Mouse (Mus musculus) kidney, postnatal 0 days (tissue): ENCODE results near the gene Farp2. TPM values are rescaled to one million over a fixed set of nuclear protein-coding genes. Genes with fewer than 3 reads are reported as not detected.
A peak's percentile ranks its signal among the peaks of the same experiment; 100 is the strongest.

ENCODE experiments used
- ATAC-seq: fragments of 200-750 bp; cut with Nextera tagmentation; replicated peaks from 2 replicates; pipeline ENCODE4 v1.8.0; 2017; ENCODE audit warnings: low read depth, moderate number of reproducible peaks, moderate TSS enrichment, moderate library complexity; ENCODE audit not compliant: low FRiP score
- DNase-seq: peaks from one replicate; pipeline ENCODE4 v3.0.0-alpha.2; 2016; ENCODE audit warnings: low spot score
- H3K27ac ChIP-seq: fragments of 300-500 bp; sonication (generic); 2 replicates; pipeline ENCODE4 v1.5.1; 2014; ENCODE audit warnings: mild to moderate bottlenecking
- H3K27me3 ChIP-seq: fragments of 300-500 bp; sonication (generic); 2 replicates; pipeline ENCODE4 v1.6.1; 2014; ENCODE audit warnings: low read length, mixed read lengths; ENCODE audit not compliant: insufficient read depth
- H3K36me3 ChIP-seq: fragments of 300-500 bp; sonication (generic); 2 replicates; pipeline ENCODE4 v1.6.1; 2014; ENCODE audit warnings: low read length, mixed read lengths; ENCODE audit not compliant: insufficient read depth
- H3K4me1 ChIP-seq: fragments of 300-500 bp; sonication (generic); replicated peaks from 2 replicates; pipeline ENCODE4 v1.6.1; 2014; ENCODE audit warnings: antibody characterized with exemption, low read length, mixed read lengths; ENCODE audit not compliant: insufficient read depth
- H3K4me2 ChIP-seq: fragments of 300-500 bp; sonication (generic); 2 replicates; pipeline ENCODE4 v1.6.1; 2014; ENCODE audit warnings: mild to moderate bottlenecking, low read length, moderate library complexity, mixed read lengths
- H3K4me3 ChIP-seq: fragments of 300-500 bp; sonication (generic); replicated peaks from 2 replicates; pipeline ENCODE4 v1.5.1; 2014; ENCODE audit warnings: low read depth, low read length
- H3K9ac ChIP-seq: fragments of 300-500 bp; sonication (generic); 2 replicates; pipeline ENCODE4 v1.6.1; 2014; ENCODE audit warnings: low read depth, low read length
- H3K9me3 ChIP-seq: fragments of 300-500 bp; sonication (generic); replicated peaks from 2 replicates; pipeline ENCODE4 v1.6.1; 2016; ENCODE audit warnings: low read length, inconsistent platforms, mixed read lengths
- CTCF ChIP-seq: IDR thresholded peaks from 2 replicates; pipeline ENCODE4 v1.5.1; 2016; ENCODE audit warnings: antibody characterized with exemption, low read depth, mild to moderate bottlenecking, moderate library complexity
- WGBS: fragments of 180-500 bp; shearing (Covaris S2); extraction: QIAGEN DNeasy Blood & Tissue Kit; methylation state at CpG from one replicate; pipeline ENCODE4 v1.1.7; 2014; 5-methylcytosine and 5-hydroxymethylcytosine counted together
- polyA plus RNA-seq: library from polyadenylated mRNA; unstranded; fragments of >200 nt; fragmentation: Nextera tagmentation; extraction: Ambion mirVana; gene quantifications from 2 replicates; pipeline ENCODE4 v1.2.1, GENCODE M21; 2015

The Farp2 gene
- polyA plus RNA-seq: 8.0 and 9.1 TPM in 2 replicates

GRCm38 (mm10) chr1:93511585-93512350 is at the start of gene Farp2:
Farp2 (plus strand) TSS chr1:93512079.
- peak within 1 kb of the TSS; percentile 83 for H3K27ac ChIP-seq
- peak within 1 kb of the TSS; percentile 89 for H3K4me2 ChIP-seq
- no peaks in the 10 kb centered on the region for H3K9me3 ChIP-seq
- ATAC-seq (peak; percentile 99), DNase-seq (peak; percentile 98)
- 0 out of 2 replicates have a peak, but pooled peaks have one; percentile 1 for TF ChIP-seq CTCF
- H3K27me3 ChIP-seq: no peaks in the 10 kb centered on the region
- H3K4me3 ChIP-seq: peak within 1 kb of the TSS; percentile 58
- peak within 1 kb of the TSS; percentile 65 for H3K9ac ChIP-seq
- 0 out of 2 replicates have a peak, but pooled peaks cover 10% of the 10 kb centered on the region for H3K4me1 ChIP-seq
- H3K36me3 ChIP-seq: 0 out of 2 replicates have a peak, but pooled peaks cover 8% of the 10 kb centered on the region
- under 1% methylated on average over 71 of the region's 71 CpGs for WGBS

- Histone ChIP-seq H3K4me3 (no peak overlapping the region), H3K4me2 (no peak overlapping the region), H3K9me3 (no peaks in the 10 kb centered on the region), H3K27me3 (no peaks in the 10 kb centered on the region), H3K27ac (no peak overlapping the region), H3K9ac (no peak overlapping the region), H3K36me3 (no peaks in the 10 kb centered on the region), H3K4me1 (no peaks in the 10 kb centered on the region)
- no peak for TF ChIP-seq CTCF
- DNase-seq: no peak
- no peak for ATAC-seq
These were observed 46.8 kb upstream of the Farp2 start for GRCm38 (mm10) chr1:93465066-93465465.

GRCm38 (mm10) chr1:93465746-93466145 is 46.1 kb upstream of the Farp2 start:
- DNase-seq (no peak), ATAC-seq (no peak)
- Histone ChIP-seq H3K4me2 (no peak overlapping the region), H3K27ac (no peak overlapping the region), H3K4me1 (no peaks in the 10 kb centered on the region), H3K27me3 (no peaks in the 10 kb centered on the region), H3K4me3 (no peak overlapping the region), H3K9ac (no peak overlapping the region), H3K36me3 (no peaks in the 10 kb centered on the region), H3K9me3 (no peaks in the 10 kb centered on the region)
- no peak for TF ChIP-seq CTCF

GRCm38 (mm10) chr1:93468626-93469025 is 43.3 kb upstream of the Farp2 start:
- TF ChIP-seq CTCF: no peak
- no peak for ATAC-seq
- 97% methylated on average over 4 of the region's 4 CpGs for WGBS

GRCm38 (mm10) chr1:93475694-93476093 is 36.2 kb upstream of the Farp2 start:
- Histone ChIP-seq H3K27ac (no peak overlapping the region), H3K4me1 (peaks cover 3% of the 10 kb centered on the region; the same call in 1 of the 2 replicates), H3K4me3 (no peak overlapping the region), H3K36me3 (no peaks in the 10 kb centered on the region), H3K4me2 (no peak overlapping the region), H3K27me3 (no peaks in the 10 kb centered on the region), H3K9ac (no peak overlapping the region), H3K9me3 (no peaks in the 10 kb centered on the region)
- ATAC-seq (no peak), DNase-seq (no peak)
- no peak for TF ChIP-seq CTCF
- WGBS: 96% methylated on average over 3 of the region's 3 CpGs

More at GRCm38 (mm10) chr1:93468626-93469025, 43.3 kb upstream of the Farp2 start:
- no peak for DNase-seq
- Histone ChIP-seq H3K4me3 (no peak overlapping the region), H3K9ac (no peak overlapping the region), H3K4me2 (no peak overlapping the region), H3K36me3 (no peaks in the 10 kb centered on the region), H3K27ac (no peak overlapping the region), H3K9me3 (no peaks in the 10 kb centered on the region), H3K4me1 (no peaks in the 10 kb centered on the region), H3K27me3 (no peaks in the 10 kb centered on the region)

GRCm38 (mm10) chr1:93477758-93478585 is 33.9 kb upstream of the Farp2 start:
- Histone ChIP-seq H3K9me3 (no peaks in the 10 kb centered on the region), H3K27ac (peak overlapping the region; percentile 97), H3K4me3 (peak overlapping the region; percentile 74), H3K36me3 (no peaks in the 10 kb centered on the region), H3K27me3 (no peaks in the 10 kb centered on the region), H3K4me1 (peaks cover 3% of the 10 kb centered on the region; the same call in 1 of the 2 replicates), H3K4me2 (peak overlapping the region; percentile 58), H3K9ac (peak overlapping the region; percentile 76)
- WGBS: under 1% methylated on average over 39 of the region's 41 CpGs
- DNase-seq (peak; percentile 99), ATAC-seq (peak; percentile 98)
- peak; percentile 44 for TF ChIP-seq CTCF
